Mouse (Mus musculus): ENCODE results near the gene Gm49325.
"Not testable (repeated sequence)": the region's sequence is repeated elsewhere in the genome, so short reads cannot be mapped to it uniquely, and the experiment has no call there.

Gm49325 gene

DNA sequence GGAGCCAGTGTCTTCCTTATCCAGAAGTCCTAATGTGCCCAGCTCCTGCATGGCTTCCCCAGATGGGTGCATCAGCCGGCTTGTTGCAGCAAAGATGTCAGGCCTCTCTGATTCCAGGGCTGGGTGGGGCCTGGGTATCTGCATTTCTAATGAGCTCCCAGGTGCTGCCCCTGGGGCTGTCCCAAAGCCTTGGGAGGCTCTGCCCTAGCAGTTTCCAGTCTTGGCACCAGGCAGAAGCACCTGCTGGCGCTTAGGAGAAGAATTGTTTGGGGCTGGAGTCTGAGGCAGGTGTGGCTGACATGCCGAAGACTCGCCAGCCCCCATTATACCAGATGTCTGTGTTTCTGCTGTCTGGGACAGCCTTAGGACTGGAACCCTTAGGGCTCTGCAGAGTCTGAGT, 64.7 kb downstream of the Gm49325 start:
- in situ Hi-C loops (cut with MboI, MseI), result loop anchor here in 1 of 2 experiments (10.0 kb wide), 1 partner anchor 1426 kb away; no protein-coding TSS in a partner anchor

DNA sequence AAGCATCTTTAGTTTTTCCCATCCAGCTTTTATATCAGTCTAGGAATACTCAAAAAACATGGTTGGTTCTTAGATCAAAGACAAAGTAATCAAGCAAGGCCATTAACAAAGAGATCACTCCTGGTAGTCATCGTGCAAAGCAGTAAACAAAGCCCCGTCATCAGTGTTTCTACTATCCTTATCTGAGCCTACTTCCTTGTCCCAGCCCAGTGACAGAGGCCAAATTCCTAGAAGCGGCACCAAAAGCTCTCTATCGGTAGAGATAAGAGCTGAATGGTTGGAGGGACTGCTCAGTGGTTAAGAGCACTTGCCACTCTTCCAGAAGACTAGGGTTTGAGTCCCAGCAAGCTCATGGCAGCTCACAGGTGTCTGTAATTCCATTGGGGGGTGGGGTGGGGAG, 65.5 kb downstream of the Gm49325 start:
- in situ Hi-C loops (cut with MboI, MseI), result loop anchor here in 1 of 2 experiments (10.0 kb wide), 1 partner anchor 1427 kb away; no protein-coding TSS in a partner anchor

DNA sequence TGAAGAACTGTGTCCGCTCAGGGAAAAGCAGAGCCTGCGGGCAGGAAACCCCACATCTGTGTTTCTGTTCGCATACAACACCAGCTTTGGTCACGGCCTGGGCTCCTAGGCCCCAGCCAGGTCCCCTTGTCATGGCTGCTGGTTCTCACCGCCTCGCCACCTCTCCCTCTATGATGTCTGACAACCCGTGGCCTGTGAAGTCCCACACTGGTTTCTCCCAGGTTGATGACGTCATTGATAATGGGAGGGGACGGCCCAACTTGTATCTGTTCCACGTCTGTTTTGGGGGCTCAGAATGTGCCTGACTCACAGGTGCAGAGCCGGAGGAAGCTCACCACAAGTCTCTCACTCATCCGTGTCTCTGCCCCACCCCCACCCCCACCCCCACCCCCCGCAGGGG, 67.8 kb downstream of the Gm49325 start:
- in situ Hi-C loops (cut with MboI, MseI), result loop anchor here in 1 of 2 experiments (10.0 kb wide), 1 partner anchor 1429 kb away; no protein-coding TSS in a partner anchor

DNA sequence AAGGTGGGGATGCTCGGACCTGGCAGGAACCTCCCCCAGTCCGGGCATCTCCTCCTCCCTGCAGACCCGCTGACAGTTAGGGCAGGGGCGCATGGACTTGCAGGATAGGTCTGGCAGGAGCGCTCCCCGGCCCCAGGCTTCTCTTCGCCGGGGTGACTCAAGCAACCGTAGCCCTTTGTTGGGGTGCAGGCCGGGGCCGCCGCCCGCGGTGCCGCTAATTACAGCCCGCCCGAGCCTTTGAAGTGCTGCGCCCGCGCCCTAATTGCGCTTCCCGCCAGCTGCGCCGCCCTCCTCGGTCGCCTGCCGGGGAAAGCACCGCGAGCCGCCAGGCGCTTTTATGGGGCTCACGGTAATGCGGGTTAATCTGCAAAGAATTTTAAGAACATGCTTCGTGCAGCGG, 71.6 kb downstream of the Gm49325 start:
- in situ Hi-C loops (cut with MboI, MseI), result loop anchor here in 1 of 2 experiments (10.0 kb wide), 1 partner anchor 1433 kb away; no protein-coding TSS in a partner anchor

DNA sequence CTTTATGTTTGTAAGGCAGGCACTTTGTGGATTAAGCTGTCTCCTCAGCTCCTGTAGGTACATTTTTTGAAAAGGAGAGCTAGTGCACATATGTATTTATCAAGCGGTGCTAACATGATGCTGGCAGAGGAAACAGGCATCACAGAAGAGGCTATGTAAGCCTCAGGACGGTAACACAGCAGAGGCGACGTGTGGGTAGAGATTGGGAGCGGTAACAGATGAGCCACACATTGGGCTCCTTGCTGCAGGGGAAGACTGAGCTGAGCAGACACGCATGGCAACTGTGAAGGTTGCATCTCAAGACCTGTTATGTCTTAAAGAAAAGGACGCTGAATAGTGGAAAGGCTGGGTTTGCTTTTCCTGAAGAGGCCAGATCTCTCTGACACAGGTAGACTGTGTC, 77.0 kb downstream of the Gm49325 start:
- in situ Hi-C loops (cut with MboI, MseI), result no loop called here

DNA sequence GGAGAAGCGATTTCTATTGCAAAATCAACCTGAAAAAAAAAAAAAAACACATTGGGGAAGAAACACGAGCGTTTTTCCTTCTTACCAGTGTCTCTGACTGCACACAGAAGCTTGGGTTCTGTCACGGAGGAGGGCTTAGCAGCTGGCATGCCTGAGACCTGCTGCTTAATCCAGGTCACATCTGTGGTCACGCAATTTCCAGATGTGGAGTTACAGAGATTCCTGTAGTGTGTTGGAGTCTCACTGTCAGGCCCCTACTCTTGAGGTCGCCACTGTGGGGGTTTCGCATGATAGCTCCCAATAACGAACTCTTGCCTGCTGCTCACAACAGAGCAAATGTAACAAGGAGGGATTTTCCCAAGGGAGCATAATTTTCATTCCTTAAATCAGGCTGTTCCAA, 78.2 kb downstream of the Gm49325 start:
- in situ Hi-C loops (cut with MboI, MseI), result no loop called here

DNA sequence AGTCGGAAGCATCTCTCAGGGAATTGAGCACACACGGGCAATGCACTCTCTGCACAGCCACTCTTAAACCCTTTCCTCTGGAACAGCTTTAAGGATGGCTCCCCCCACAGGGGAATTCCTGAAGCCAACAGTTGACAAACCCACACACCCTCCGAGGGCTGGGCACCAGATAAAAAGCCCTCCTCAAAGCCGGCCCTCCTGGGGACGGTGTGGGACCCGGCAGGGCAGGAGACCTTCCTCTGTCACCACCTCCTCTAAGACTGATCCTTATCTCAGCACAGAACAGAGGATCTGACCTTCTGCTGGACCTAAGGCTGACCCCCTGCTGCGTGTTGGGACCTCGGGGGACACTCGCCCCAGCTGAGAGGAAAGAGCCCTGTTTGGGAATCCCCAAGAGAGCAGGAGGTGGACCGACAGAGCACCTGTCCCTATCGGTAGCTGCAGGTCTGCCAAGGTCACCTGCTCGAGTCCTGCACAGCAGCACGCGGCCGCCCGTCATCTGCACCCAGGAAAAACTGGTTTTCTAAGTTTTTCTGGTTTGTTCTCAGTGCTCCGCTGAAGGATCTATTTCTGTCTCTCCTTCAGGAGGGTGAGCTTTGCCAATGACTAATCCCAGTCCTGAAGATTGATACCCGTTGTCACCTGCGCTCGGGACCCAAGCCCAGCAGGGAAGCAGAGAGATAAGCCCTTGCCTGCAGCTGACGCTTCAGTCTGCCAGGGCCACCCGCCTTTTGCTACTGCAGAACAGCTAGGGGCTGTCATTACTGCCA, 80.1 kb downstream of the Gm49325 start, which contains the start of gene Tspear:
Tspear (plus strand) TSS at position 675 of the 770 bp plus-strand sequence.
- in situ Hi-C loops (cut with MboI, MseI), result no loop called here

DNA sequence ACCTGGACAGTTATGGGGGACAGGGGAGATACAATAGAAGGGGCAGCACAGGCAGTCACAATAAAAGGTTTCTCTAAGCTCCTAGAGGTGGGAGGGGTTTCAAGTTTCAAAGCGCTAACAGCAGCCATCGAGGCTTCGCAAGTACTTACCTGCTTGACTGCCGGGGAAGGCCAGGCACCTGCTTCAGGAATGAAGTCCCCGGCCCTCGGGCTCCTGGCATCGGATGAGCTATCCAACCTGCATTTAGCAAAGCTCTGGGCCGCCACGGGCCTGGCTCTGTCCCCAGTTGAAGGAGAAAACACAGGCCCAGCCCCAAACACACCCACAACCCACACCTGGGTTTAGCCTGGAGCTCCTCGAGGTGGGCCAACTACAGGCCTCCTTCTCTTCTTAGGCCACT, 81.0 kb downstream of the Gm49325 start:
- in situ Hi-C loops (cut with MboI, MseI), result no loop called here

DNA sequence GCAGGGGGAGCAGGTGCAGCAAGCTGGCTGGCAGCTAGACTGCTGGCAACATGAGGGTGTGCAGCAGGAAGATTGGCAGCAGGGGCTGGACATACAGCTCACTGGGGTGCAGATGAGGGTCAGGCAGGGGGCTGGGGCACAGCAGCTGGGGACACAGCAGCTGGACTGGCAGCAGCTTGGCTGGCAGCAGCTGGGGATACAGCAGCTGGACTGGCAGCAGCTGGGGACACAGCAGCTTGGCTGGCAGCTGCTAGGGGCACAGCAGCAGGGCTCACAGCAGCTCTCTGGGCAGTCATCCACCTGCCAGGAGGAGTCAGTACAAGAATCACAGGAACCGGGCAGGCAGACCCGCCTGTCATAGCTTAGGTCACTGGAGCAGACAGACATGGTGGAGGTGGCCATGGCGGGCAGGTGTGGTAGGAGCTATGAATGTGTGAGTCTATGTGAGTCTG, 84.4 kb downstream of the Gm49325 start, which contains the start of gene Gm19402:
Gm19402 (minus strand) TSS at position 402 of the 452 bp plus-strand sequence.
- in situ Hi-C loops (cut with MboI, MseI), result not testable (repeated sequence)

Data from T-helper 17 cell (primary cell).